Mouse (Mus musculus): Measurements from ENCODE around the gene Fto.

GRCm38 (mm10) chr8:91507681-91508097, 194.4 kb downstream of the Fto start:
- TF ChIP-seq CTCF (IDR thresholded peaks at IDR 0.05; ENCODE audit: borderline replicate concordance, extremely low read depth, insufficient read depth, insufficient read length) (no peak), POLR2A (IDR thresholded peaks at IDR 0.05; ENCODE audit: borderline replicate concordance, extremely low read depth, insufficient read depth, insufficient read length, poor library complexity, severe bottlenecking) (no peak)

Measured in brain, embryonic 14.5 days (tissue).